Mouse (Mus musculus): ENCODE measurements around the gene Heg1.

- TF ChIP-seq CTCF (IDR thresholded peaks at IDR 0.05), result no peak
- TF ChIP-seq EP300 (IDR thresholded peaks at IDR 0.05), result no peak
These were observed 2.5 kb upstream of the Heg1 start for GRCm38 (mm10) chr16:33681661-33682060.
